Mouse (Mus musculus): Measurements from ENCODE around the gene D430019H16Rik. TPM values are rescaled to one million over a fixed set of nuclear protein-coding genes. Genes with fewer than 3 reads are reported as not detected.

Gene D430019H16Rik
- total and polyA plus RNA-seq, 3 experiments: 0.05 TPM; not detected in 2

GRCm38 (mm10) chr12:105535968-105536760 lies 82.5 kb downstream of the D430019H16Rik start:
- H3K4me1 ChIP-seq (ENCODE audit: insufficient read depth, low read depth, low read length): no peaks in the 10 kb centered on the region
- H3K36me3 ChIP-seq (replicated peaks): no peaks in the 10 kb centered on the region
- no peaks in the 10 kb centered on the region for H3K27me3 ChIP-seq (ENCODE audit: insufficient read depth, low read length)
- H3K9me3 ChIP-seq (replicated peaks): peaks cover 77% of the 10 kb centered on the region
- DNase-seq (ENCODE audit: low spot score): no peak
- no peak for ATAC-seq (ENCODE audit: extremely low read depth, insufficient number of reproducible peaks, low FRiP score, poor library complexity, severe bottlenecking)
- TF ChIP-seq POLR2AphosphoS5 (IDR thresholded peaks at IDR 0.05; ENCODE audit: insufficient replicate concordance, low read depth, low read length) (no peak), GATA2 (IDR thresholded peaks at IDR 0.05; ENCODE audit: borderline replicate concordance, low read depth, low read length) (no peak), CTCF (IDR thresholded peaks at IDR 0.05; ENCODE audit: low read depth, low read length) (no peak), GATA1 (IDR thresholded peaks at IDR 0.05; ENCODE audit: borderline replicate concordance, low read length) (no peak), TAL1 (conservative IDR thresholded peaks at IDR 0.05; ENCODE audit: low read depth, low read length) (no peak)
- no peak overlapping the region for H3K4me3 ChIP-seq (ENCODE audit: low read depth, low read length)

DNA sequence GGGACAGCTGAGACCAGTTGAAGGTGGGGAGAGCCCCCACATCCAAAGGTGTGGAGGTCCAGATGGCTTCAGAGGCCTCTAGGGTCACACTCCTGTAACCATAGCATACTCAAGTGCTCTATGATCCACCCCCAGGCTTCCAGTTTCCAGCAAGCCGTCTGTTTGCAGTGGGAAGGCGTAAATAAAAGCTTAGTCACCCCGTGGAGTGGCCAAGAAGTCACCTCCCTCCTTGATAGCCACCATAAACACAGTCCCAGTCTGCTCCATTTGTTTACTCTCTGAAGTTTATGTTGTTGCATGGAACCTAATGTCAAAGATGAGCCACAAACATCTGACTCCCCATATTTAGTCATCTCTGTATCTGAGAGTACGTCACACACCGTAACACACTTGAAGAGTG lies 83.5 kb downstream of the D430019H16Rik start:
- DNase-seq (ENCODE audit: low spot score) (no peak), ATAC-seq (ENCODE audit: extremely low read depth, insufficient number of reproducible peaks, low FRiP score, poor library complexity, severe bottlenecking) (no peak)
- Histone ChIP-seq H3K27me3 (ENCODE audit: insufficient read depth, low read length) (no peaks in the 10 kb centered on the region), H3K4me3 (ENCODE audit: low read depth, low read length) (no peak overlapping the region), H3K36me3 (replicated peaks) (no peaks in the 10 kb centered on the region), H3K4me1 (ENCODE audit: insufficient read depth, low read depth, low read length) (no peaks in the 10 kb centered on the region), H3K9me3 (replicated peaks) (peaks cover 78% of the 10 kb centered on the region)
- TF ChIP-seq CTCF (IDR thresholded peaks at IDR 0.05; ENCODE audit: low read depth, low read length) (no peak), GATA2 (IDR thresholded peaks at IDR 0.05; ENCODE audit: borderline replicate concordance, low read depth, low read length) (no peak), POLR2AphosphoS5 (IDR thresholded peaks at IDR 0.05; ENCODE audit: insufficient replicate concordance, low read depth, low read length) (no peak), TAL1 (conservative IDR thresholded peaks at IDR 0.05; ENCODE audit: low read depth, low read length) (no peak), GATA1 (IDR thresholded peaks at IDR 0.05; ENCODE audit: borderline replicate concordance, low read length) (no peak)

DNA sequence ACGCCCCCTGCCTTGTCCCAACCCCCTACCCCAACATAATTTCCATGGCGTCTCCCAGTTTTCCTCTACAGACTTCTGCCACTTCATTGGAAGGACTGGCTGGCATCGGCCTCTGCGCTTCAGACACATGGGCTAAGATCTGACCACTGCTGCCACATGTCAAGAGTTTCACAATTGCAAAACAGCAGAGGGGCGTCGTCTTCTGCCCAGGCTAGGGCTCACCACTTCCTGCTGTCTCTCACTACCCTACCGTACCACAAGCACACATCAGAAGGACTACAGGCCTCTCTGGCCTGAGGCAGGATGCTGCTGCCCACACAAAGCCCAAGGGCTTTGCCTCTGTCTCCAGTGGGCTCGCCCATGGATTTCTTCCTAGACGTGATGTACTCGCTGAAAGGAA lies 86.0 kb downstream of the D430019H16Rik start:
- Histone ChIP-seq H3K4me1 (ENCODE audit: insufficient read depth, low read depth, low read length) (no peaks in the 10 kb centered on the region), H3K4me3 (ENCODE audit: low read depth, low read length) (no peak overlapping the region), H3K36me3 (replicated peaks) (no peaks in the 10 kb centered on the region), H3K9me3 (replicated peaks) (peaks cover 77% of the 10 kb centered on the region), H3K27me3 (ENCODE audit: insufficient read depth, low read length) (no peaks in the 10 kb centered on the region)
- DNase-seq (ENCODE audit: low spot score): no peak
- TF ChIP-seq GATA2 (IDR thresholded peaks at IDR 0.05; ENCODE audit: borderline replicate concordance, low read depth, low read length) (no peak), GATA1 (IDR thresholded peaks at IDR 0.05; ENCODE audit: borderline replicate concordance, low read length) (no peak), TAL1 (conservative IDR thresholded peaks at IDR 0.05; ENCODE audit: low read depth, low read length) (no peak), POLR2AphosphoS5 (IDR thresholded peaks at IDR 0.05; ENCODE audit: insufficient replicate concordance, low read depth, low read length) (no peak), CTCF (IDR thresholded peaks at IDR 0.05; ENCODE audit: low read depth, low read length) (no peak)
- no peak for ATAC-seq (ENCODE audit: extremely low read depth, insufficient number of reproducible peaks, low FRiP score, poor library complexity, severe bottlenecking)

- Histone ChIP-seq H3K9me3 (replicated peaks) (peaks cover 77% of the 10 kb centered on the region), H3K4me3 (ENCODE audit: low read depth, low read length) (no peak overlapping the region), H3K36me3 (replicated peaks) (no peaks in the 10 kb centered on the region), H3K4me1 (ENCODE audit: insufficient read depth, low read depth, low read length) (no peaks in the 10 kb centered on the region), H3K27me3 (ENCODE audit: insufficient read depth, low read length) (no peaks in the 10 kb centered on the region)
- DNase-seq (ENCODE audit: low spot score): no peak
- ATAC-seq (ENCODE audit: extremely low read depth, insufficient number of reproducible peaks, low FRiP score, poor library complexity, severe bottlenecking): no peak
- TF ChIP-seq GATA1 (IDR thresholded peaks at IDR 0.05; ENCODE audit: borderline replicate concordance, low read length) (no peak), TAL1 (conservative IDR thresholded peaks at IDR 0.05; ENCODE audit: low read depth, low read length) (no peak)
Observed at GRCm38 (mm10) chr12:105541590-105542402, 88.1 kb downstream of the D430019H16Rik start.

DNA sequence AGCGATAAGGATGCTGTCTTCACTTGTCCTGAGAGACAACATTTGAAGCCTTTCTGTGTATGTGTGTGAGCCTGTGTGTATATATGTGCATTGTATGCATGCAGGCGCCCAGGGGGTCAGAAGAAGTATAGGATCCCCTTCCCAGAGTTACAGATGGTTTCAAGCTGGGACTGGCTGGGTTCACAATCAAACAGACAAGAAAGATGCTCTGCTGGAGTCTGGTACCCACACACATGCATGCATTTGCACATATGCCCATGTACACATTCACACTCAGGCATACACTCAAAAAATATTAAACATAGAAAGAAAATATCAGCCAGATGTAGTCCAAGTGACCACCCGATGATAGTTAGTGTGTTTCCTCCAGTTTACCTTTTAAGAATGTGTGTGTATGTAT lies 88.9 kb downstream of the D430019H16Rik start:
- ATAC-seq (ENCODE audit: extremely low read depth, insufficient number of reproducible peaks, low FRiP score, poor library complexity, severe bottlenecking): no peak
- H3K4me3 ChIP-seq (ENCODE audit: low read depth, low read length): no peak overlapping the region

More for the DNA sequence above, 88.9 kb downstream of the D430019H16Rik start:
- H3K27me3 ChIP-seq (ENCODE audit: insufficient read depth, low read length): no peaks in the 10 kb centered on the region
- TF ChIP-seq POLR2AphosphoS5 (IDR thresholded peaks at IDR 0.05; ENCODE audit: insufficient replicate concordance, low read depth, low read length) (no peak), TAL1 (conservative IDR thresholded peaks at IDR 0.05; ENCODE audit: low read depth, low read length) (no peak), GATA2 (IDR thresholded peaks at IDR 0.05; ENCODE audit: borderline replicate concordance, low read depth, low read length) (no peak), GATA1 (IDR thresholded peaks at IDR 0.05; ENCODE audit: borderline replicate concordance, low read length) (no peak), CTCF (IDR thresholded peaks at IDR 0.05; ENCODE audit: low read depth, low read length) (no peak)
- peaks cover 78% of the 10 kb centered on the region for H3K9me3 ChIP-seq (replicated peaks)
- no peaks in the 10 kb centered on the region for H3K4me1 ChIP-seq (ENCODE audit: insufficient read depth, low read depth, low read length)
- no peaks in the 10 kb centered on the region for H3K36me3 ChIP-seq (replicated peaks)
- DNase-seq (ENCODE audit: low spot score): no peak

Other genes starting within 250 kb of the D430019H16Rik start
- not detected in 2 replicates for gene Tcl1, start 231.1 kb upstream of the D430019H16Rik start, total RNA-seq (2014; fragmentation: Nextera tagmentation)
- 0.29 and 0.49 TPM in 2 replicates for gene Tcl1, start 231.1 kb upstream of the D430019H16Rik start, total RNA-seq (2017)
- gene Tcl1, start 231.1 kb upstream of the D430019H16Rik start, polyA plus RNA-seq (2012): not detected in 2 replicates
- gene Tunar, start 120.0 kb upstream of the D430019H16Rik start, total RNA-seq (2014; fragmentation: Nextera tagmentation): not detected in 2 replicates
- 0.11 and 0.12 TPM in 2 replicates for gene Tunar, start 120.0 kb upstream of the D430019H16Rik start, total RNA-seq (2017)
- not detected in 2 replicates for gene Tunar, start 120.0 kb upstream of the D430019H16Rik start, polyA plus RNA-seq (2012)
- gene Bdkrb2, start 109.4 kb downstream of the D430019H16Rik start, total RNA-seq (2014; fragmentation: Nextera tagmentation): not detected in 2 replicates
- gene Bdkrb2, start 109.4 kb downstream of the D430019H16Rik start, total RNA-seq (2017): 0.05 and 0.06 TPM in 2 replicates
- gene Bdkrb2, start 109.4 kb downstream of the D430019H16Rik start, polyA plus RNA-seq (2012): 0.01 TPM in 1 of 2 replicates, not detected in the other
- gene Bdkrb1, start 149.2 kb downstream of the D430019H16Rik start, total RNA-seq (2014; fragmentation: Nextera tagmentation): not detected in 2 replicates
- not detected in 2 replicates for gene Bdkrb1, start 149.2 kb downstream of the D430019H16Rik start, total RNA-seq (2017)
- gene Bdkrb1, start 149.2 kb downstream of the D430019H16Rik start, polyA plus RNA-seq (2012): not detected in 2 replicates
- gene Gskip, start 231.0 kb downstream of the D430019H16Rik start, total RNA-seq (2014; fragmentation: Nextera tagmentation): 34.6 and 37.2 TPM in 2 replicates
- gene Gskip, start 231.0 kb downstream of the D430019H16Rik start, total RNA-seq (2017): 37.2 and 38.9 TPM in 2 replicates
- 2.9 and 3.3 TPM in 2 replicates for gene Gskip, start 231.0 kb downstream of the D430019H16Rik start, polyA plus RNA-seq (2012)
- gene Atg2b, start 231.4 kb downstream of the D430019H16Rik start, total RNA-seq (2014; fragmentation: Nextera tagmentation): 128 and 135 TPM in 2 replicates
- 59.3 and 62.0 TPM in 2 replicates for gene Atg2b, start 231.4 kb downstream of the D430019H16Rik start, total RNA-seq (2017)
- 21.1 and 22.0 TPM in 2 replicates for gene Atg2b, start 231.4 kb downstream of the D430019H16Rik start, polyA plus RNA-seq (2012)